Mouse (Mus musculus) kidney, embryonic 15.5 days (tissue): ENCODE measurements around the gene Pusl1. TPM values are rescaled to one million over a fixed set of nuclear protein-coding genes. Genes with fewer than 3 reads are reported as not detected.
A peak's percentile ranks its signal among the peaks of the same experiment; 100 is the strongest.

Experiments used
- ATAC-seq: fragments of 200-750 bp; cut with Nextera tagmentation; replicated peaks from 2 replicates; pipeline ENCODE4 v1.8.0; 2017; ENCODE audit warnings: moderate TSS enrichment; ENCODE audit not compliant: low FRiP score
- H3K27ac ChIP-seq: fragments of 300-500 bp; sonication (generic); 2 replicates; pipeline ENCODE4 v1.5.1; 2015; ENCODE audit warnings: mild to moderate bottlenecking, inconsistent platforms
- H3K27me3 ChIP-seq: fragments of 300-500 bp; sonication (generic); 2 replicates; pipeline ENCODE4 v1.6.1; 2015; ENCODE audit warnings: inconsistent platforms
- H3K36me3 ChIP-seq: fragments of 300-500 bp; sonication (generic); 2 replicates; pipeline ENCODE4 v1.6.1; 2015; ENCODE audit warnings: inconsistent platforms
- H3K4me1 ChIP-seq: fragments of 300-500 bp; sonication (generic); 2 replicates; pipeline ENCODE4 v1.6.1; 2015; ENCODE audit warnings: inconsistent platforms
- H3K4me2 ChIP-seq: fragments of 300-500 bp; sonication (generic); 2 replicates; pipeline ENCODE4 v1.6.1; 2015; ENCODE audit warnings: moderate library complexity, mild to moderate bottlenecking, inconsistent platforms
- H3K4me3 ChIP-seq: fragments of 300-500 bp; sonication (generic); replicated peaks from 2 replicates; pipeline ENCODE4 v1.5.1; 2015; ENCODE audit warnings: mild to moderate bottlenecking, inconsistent platforms
- H3K9ac ChIP-seq: fragments of 300-500 bp; sonication (generic); 2 replicates; pipeline ENCODE4 v1.6.1; 2015; ENCODE audit warnings: mild to moderate bottlenecking, inconsistent platforms
- H3K9me3 ChIP-seq: fragments of 300-500 bp; sonication (generic); replicated peaks from 2 replicates; pipeline ENCODE4 v1.6.1; 2016; ENCODE audit warnings: inconsistent platforms
- WGBS: fragments of 180-500 bp; shearing (Covaris S2); methylation state at CpG from one replicate; pipeline ENCODE4 v1.1.7; 2015; ENCODE audit warnings: mixed read lengths; 5-methylcytosine and 5-hydroxymethylcytosine counted together
- polyA plus RNA-seq: library from polyadenylated mRNA; unstranded; fragments of >200 nt; fragmentation: Nextera tagmentation; extraction: Ambion mirVana; gene quantifications from 2 replicates; pipeline ENCODE4 v1.2.1, GENCODE M21; 2015

Gene Pusl1
- polyA plus RNA-seq, 1 experiment from 2014 or later = 52.1 TPM

DNA sequence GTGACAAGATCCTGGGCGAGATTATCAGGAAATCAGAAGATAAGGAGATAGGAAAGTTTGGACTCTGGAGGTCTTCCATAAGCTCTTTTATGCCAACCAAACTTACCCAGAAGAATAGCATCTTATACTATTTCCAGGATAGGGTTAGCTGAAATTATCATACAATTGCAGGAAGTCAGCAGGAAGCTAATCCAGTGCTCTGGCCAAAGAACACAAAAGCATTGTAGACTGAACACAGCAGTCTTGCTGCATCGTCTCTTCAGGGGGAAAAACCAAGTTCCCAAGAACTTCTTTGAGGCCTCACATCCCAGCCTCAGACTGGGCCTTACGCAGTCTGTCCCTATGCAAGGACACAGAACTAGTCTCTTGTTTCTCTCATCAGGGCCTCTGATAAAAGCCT is 8.0 kb downstream of the Pusl1 start:
- Histone ChIP-seq H3K27ac (peak overlapping the region; percentile 56; the same call in 1 of the 2 replicates), H3K9me3 (no peaks in the 10 kb centered on the region), H3K4me3 (no peak overlapping the region), H3K4me1 (no peaks in the 10 kb centered on the region), H3K27me3 (no peaks in the 10 kb centered on the region), H3K4me2 (no peak overlapping the region), H3K9ac (no peak overlapping the region), H3K36me3 (peaks cover 58% of the 10 kb centered on the region)
- 80% methylated on average over 3 of the region's 3 CpGs for WGBS
- no peak for ATAC-seq

DNA sequence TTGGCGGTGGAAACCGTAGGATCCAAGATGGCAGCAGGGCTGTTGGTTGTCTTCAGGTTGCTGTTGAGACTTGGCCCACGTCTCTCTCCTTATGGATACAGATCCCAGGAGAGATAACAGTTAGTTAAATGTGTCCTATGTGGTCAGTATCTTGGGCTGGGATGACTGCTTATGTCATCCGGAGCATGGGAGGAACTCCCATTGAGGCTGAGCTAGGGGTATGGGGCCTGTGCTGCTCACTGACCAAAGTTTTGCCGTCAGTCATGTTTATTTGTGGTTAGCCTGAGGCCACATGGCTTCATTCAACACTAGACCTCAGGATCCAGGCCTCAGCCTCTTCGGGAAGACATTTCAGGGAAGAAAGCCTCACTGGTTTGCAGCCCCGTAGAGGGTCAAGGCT is 20.2 kb downstream of the Pusl1 start:
- no peak overlapping the region for H3K4me2 ChIP-seq
- H3K27ac ChIP-seq = no peak overlapping the region
- no peak for ATAC-seq
- peaks cover 51% of the 10 kb centered on the region for H3K36me3 ChIP-seq
- no peaks in the 10 kb centered on the region for H3K27me3 ChIP-seq
- 91% methylated on average over 7 of the region's 7 CpGs for WGBS
- H3K9ac ChIP-seq = no peak overlapping the region
- no peaks in the 10 kb centered on the region for H3K9me3 ChIP-seq
- peaks cover 19% of the 10 kb centered on the region for H3K4me1 ChIP-seq
- no peak overlapping the region for H3K4me3 ChIP-seq

DNA sequence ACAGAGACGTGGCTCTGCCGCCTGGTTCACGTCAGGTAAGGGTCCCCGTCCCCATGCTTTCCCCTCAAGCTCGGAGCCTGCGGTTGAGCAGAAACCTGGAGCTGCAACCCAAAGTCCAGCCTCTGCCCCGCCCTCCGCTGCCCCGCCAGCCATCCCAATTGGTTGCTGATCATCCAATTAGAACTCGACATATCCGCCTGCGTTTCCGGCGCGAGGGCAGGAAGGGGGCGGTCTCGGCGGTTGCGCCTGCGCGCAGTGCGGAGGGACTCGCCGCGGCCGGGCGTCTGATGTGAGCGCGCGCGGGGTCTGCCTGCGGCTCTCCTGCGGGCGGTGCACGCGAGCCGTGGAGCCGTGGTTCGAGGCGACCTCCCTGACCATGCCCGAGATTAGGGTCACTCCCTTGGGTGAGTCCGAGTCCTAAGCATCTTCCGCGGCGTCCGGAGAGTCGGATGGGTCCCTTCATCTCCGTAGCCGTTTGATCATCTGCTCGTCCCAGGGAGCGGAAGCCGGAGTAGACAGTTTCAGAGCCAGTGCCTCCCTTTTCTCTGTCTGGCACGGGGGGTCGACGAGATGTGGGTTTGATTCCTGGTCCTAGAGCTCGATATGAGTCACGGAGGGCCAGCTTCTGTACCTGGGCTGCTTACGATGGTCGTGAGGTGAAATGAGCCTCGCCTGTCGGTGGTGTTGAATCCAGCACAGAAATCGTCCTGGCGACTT is 22.1 kb downstream of the Pusl1 start, which contains the start of the genes Cptp and Ints11:
Gene Cptp, minus strand, starts transcription at position 124 of the 717 bp plus-strand sequence.
Gene Ints11, plus strand, starts transcription at position 230 of the 717 bp plus-strand sequence.
- H3K36me3 ChIP-seq = peaks cover 50% of the 10 kb centered on the region
- H3K4me1 ChIP-seq = peaks cover 19% of the 10 kb centered on the region
- H3K27ac ChIP-seq = peak within 1 kb of the TSS; percentile 74
- H3K27me3 ChIP-seq = no peaks in the 10 kb centered on the region
- ATAC-seq = peak; percentile 97
- no peaks in the 10 kb centered on the region for H3K9me3 ChIP-seq
- H3K4me2 ChIP-seq = peak within 1 kb of the TSS; percentile 90
- WGBS = under 1% methylated on average over 63 of the region's 63 CpGs
- peak within 1 kb of the TSS; percentile 75 for H3K4me3 ChIP-seq
- H3K9ac ChIP-seq = peak within 1 kb of the TSS; percentile 81

DNA sequence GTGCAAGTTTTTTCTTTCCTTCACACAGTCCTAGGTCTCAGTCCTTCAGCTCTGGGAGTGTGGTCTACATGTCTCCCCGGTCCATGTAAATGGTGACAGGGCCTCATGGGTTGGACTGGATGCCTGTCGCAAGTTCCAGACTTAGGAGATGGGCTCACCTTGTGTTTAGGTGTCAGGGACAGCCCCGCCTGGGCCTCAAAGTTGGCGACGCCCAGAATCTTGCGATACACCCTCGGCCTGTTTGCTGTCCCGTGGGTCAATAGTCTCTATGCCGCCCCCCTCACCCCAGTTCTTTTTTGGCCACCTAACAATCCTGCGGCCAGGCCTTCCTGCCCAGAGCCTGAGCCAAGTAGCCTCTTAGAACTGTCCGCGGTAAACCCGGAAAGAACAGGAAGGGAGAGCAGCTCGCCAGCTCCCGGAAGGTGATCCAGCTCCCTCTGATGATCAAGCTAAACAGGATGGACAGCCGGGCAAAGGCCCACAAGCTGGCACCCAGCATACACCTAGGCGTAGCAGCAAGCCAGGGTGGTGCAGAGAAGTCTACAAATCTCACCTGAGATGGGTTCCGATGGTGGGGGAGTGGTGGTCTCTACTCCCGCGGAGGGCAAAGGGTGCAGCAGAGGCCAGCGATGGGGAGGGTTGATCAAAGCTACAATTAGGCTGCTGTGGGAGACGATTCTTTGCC is 22.8 kb downstream of the Pusl1 start:
- Histone ChIP-seq H3K27ac (peak overlapping the region; percentile 45; the same call in 1 of the 2 replicates), H3K4me1 (peaks cover 19% of the 10 kb centered on the region), H3K9ac (peak overlapping the region; percentile 81), H3K9me3 (no peaks in the 10 kb centered on the region), H3K27me3 (no peaks in the 10 kb centered on the region), H3K4me3 (peak overlapping the region; percentile 75), H3K36me3 (peaks cover 42% of the 10 kb centered on the region), H3K4me2 (peak overlapping the region; percentile 90)
- ATAC-seq = peak; percentile 55
- WGBS = 10% methylated on average over 22 of the region's 22 CpGs

DNA sequence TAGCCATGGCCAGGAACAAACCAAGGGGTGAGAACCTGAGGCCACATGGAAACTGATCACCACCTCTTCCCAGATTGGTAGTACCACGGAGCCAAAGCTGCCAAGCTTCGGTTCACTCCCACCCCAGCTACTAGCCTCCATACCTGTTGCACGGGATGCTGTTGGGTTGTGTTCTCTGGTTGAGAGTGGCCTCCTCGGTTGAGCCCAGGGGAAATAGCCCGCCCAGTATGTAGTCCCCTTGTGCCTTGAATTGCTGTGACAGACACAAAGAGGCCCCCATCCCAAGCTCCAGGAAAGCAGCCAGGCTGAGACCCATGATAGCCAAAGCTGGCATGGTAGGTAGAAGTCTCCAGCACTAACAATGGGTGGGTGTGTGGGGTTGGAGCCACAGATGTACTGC is 28.6 kb downstream of the Pusl1 start, which contains the start of gene Tas1r3:
Gene Tas1r3, minus strand, starts transcription at position 362 of the 400 bp plus-strand sequence.
- H3K4me3 ChIP-seq = no peak within 1 kb of the TSS

DNA sequence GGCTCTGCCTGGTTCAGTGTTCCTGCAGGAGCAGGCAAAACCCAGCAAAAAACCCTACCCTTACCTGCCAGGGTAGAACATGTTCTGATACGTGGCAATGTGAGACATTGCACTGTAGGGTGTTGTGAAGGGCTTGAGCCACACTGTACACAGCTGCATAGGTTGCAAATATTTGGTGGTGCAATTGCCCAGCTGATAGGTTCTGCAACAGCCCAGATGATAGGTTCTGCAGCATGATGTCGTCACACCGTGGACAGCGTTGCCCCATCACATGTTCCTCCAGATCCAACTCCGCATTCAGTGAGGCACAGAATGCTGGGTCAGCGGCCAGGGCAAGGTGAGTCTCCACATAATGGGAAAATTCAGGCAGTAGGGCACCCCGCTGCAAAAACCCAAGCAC is 29.8 kb downstream of the Pusl1 start:
- no peak overlapping the region for H3K27ac ChIP-seq
- no peak overlapping the region for H3K4me2 ChIP-seq
- no peaks in the 10 kb centered on the region for H3K4me1 ChIP-seq
- no peaks in the 10 kb centered on the region for H3K9me3 ChIP-seq
- 88% methylated on average over 7 of the region's 7 CpGs for WGBS
- H3K36me3 ChIP-seq = peaks cover 61% of the 10 kb centered on the region
- H3K27me3 ChIP-seq = no peaks in the 10 kb centered on the region
- H3K4me3 ChIP-seq = no peak overlapping the region
- no peak for ATAC-seq
- no peak overlapping the region for H3K9ac ChIP-seq

More for the DNA sequence above, 28.6 kb downstream of the Pusl1 start, which contains the start of gene Tas1r3:
- Histone ChIP-seq H3K4me2 (no peak within 1 kb of the TSS), H3K27ac (no peak within 1 kb of the TSS), H3K36me3 (peaks cover 51% of the 10 kb centered on the region), H3K9ac (no peak within 1 kb of the TSS), H3K4me1 (no peaks in the 10 kb centered on the region), H3K27me3 (no peaks in the 10 kb centered on the region), H3K9me3 (no peaks in the 10 kb centered on the region)
- WGBS = 82% methylated on average over 5 of the region's 5 CpGs
- ATAC-seq = no peak

DNA sequence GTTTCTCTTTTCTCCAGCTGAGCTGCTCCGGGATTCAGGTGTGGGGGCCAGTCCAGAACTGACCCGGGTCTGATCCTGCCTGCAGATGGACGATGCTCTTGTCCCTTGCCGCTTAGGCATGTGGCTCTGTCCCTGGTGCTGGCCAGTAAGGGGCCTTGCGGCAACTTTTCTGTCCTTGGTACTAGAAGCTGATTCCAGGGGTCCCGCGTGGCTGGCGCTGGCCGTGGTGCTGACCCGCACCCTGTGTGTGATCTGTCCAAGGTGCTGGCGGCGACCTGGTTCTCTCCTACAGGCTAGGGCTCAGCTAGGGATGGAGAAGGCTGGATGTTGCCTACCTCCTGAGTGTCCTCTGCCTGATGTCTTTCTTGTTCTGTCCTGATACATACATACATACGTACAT is 32.3 kb downstream of the Pusl1 start:
- WGBS = 20% methylated on average over 13 of the region's 13 CpGs
- H3K36me3 ChIP-seq = peaks cover 65% of the 10 kb centered on the region

DNA sequence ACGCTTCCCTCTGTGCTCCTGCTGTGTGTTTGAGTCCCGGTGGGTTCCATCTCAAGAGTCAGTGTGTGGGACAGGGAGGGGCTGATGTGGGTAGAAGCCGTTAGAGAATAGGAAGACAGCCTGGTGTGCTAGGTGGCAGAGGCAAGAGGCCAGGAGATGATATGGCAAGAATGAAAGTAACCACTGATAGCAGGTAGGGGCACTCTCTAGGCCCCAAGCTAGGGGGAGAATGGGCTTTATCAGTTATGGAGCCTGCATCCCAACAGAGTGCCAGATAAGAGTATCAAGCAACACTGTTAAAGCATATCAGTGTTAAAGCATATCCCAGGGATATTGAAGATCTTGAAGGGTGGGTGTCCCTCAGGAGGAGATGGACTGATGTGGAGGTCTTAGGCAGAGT is 34.7 kb downstream of the Pusl1 start:
- Histone ChIP-seq H3K4me3 (no peak overlapping the region), H3K4me1 (no peaks in the 10 kb centered on the region), H3K36me3 (peaks cover 78% of the 10 kb centered on the region), H3K27me3 (no peaks in the 10 kb centered on the region), H3K4me2 (no peak overlapping the region), H3K27ac (no peak overlapping the region), H3K9ac (no peak overlapping the region), H3K9me3 (no peaks in the 10 kb centered on the region)
- ATAC-seq = no peak
- 80% methylated on average over 3 of the region's 3 CpGs for WGBS

More for the DNA sequence above, 32.3 kb downstream of the Pusl1 start:
- Histone ChIP-seq H3K27ac (no peak overlapping the region), H3K9ac (no peak overlapping the region), H3K9me3 (no peaks in the 10 kb centered on the region), H3K4me3 (no peak overlapping the region), H3K27me3 (no peaks in the 10 kb centered on the region), H3K4me1 (no peaks in the 10 kb centered on the region), H3K4me2 (no peak overlapping the region)
- peak; percentile 68 for ATAC-seq

DNA sequence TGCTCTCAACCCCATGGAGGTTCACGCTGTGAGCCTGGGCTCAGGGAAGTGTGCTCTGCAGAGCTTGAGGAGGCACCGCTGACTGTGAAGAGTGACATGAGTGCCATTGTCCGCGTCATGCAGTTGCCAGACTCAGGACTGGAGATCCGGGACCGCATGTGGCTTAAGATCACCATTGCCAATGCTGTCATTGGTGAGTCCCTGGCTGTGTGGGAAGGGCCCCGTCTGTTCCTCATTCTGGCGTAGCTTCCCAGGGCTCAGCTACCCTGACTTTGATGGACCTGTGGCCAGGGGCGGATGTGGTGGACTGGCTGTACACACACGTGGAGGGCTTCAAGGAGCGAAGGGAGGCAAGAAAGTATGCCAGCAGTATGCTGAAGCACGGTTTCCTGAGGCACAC is 35.5 kb downstream of the Pusl1 start:
- peaks cover 73% of the 10 kb centered on the region for H3K36me3 ChIP-seq
- 96% methylated on average over 12 of the region's 12 CpGs for WGBS

DNA sequence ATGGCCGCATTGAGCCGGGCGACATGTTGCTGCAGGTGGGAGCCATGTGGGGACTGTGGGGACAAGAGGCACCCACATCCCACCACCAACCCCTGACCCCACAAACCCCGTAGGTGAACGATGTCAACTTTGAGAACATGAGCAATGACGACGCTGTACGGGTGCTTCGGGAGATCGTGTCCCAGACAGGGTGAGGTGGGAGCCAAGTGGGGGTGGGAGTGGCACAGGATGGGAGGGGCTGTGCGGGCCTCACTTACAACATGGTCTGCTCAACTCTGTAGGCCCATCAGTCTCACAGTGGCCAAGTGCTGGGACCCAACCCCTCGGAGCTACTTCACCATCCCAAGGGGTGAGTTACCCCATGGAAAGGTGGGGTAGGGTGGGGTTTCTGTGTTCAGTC is 36.6 kb downstream of the Pusl1 start:
- H3K36me3 ChIP-seq = peaks cover 64% of the 10 kb centered on the region
- no peak overlapping the region for H3K27ac ChIP-seq
- H3K4me3 ChIP-seq = no peak overlapping the region
- 95% methylated on average over 12 of the region's 12 CpGs for WGBS
- 0 out of 2 replicates have a peak, but pooled peaks cover 7% of the 10 kb centered on the region for H3K4me1 ChIP-seq
- ATAC-seq = no peak
- H3K9me3 ChIP-seq = no peaks in the 10 kb centered on the region
- no peak overlapping the region for H3K4me2 ChIP-seq
- no peaks in the 10 kb centered on the region for H3K27me3 ChIP-seq
- no peak overlapping the region for H3K9ac ChIP-seq

More for the DNA sequence above, 35.5 kb downstream of the Pusl1 start:
- no peak overlapping the region for H3K27ac ChIP-seq
- H3K27me3 ChIP-seq = no peaks in the 10 kb centered on the region
- no peak overlapping the region for H3K9ac ChIP-seq
- H3K9me3 ChIP-seq = no peaks in the 10 kb centered on the region
- H3K4me3 ChIP-seq = no peak overlapping the region
- no peak overlapping the region for H3K4me2 ChIP-seq
- H3K4me1 ChIP-seq = 0 out of 2 replicates have a peak, but pooled peaks cover 7% of the 10 kb centered on the region
- no peak for ATAC-seq

DNA sequence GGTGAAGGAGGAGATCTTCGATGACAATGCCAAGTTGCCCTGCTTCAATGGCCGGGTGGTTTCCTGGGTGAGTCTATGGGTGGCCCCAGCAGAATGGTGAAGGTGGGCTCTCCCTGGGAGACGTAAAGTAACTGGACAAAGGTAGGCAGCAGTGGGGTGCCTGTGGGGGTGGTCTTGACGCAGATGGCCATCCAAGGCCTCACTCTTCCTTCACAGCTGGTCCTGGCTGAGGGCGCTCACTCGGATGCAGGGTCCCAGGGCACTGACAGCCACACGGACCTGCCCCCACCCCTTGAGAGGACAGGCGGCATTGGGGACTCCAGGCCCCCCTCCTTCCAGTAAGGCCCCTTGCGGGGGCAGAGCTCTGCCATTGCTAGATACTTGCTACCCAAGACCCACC is 38.2 kb downstream of the Pusl1 start:
- H3K4me3 ChIP-seq = no peak overlapping the region
- no peak for ATAC-seq
- H3K9ac ChIP-seq = no peak overlapping the region
- no peaks in the 10 kb centered on the region for H3K9me3 ChIP-seq
- peaks cover 54% of the 10 kb centered on the region for H3K36me3 ChIP-seq
- 90% methylated on average over 9 of the region's 9 CpGs for WGBS
- H3K27me3 ChIP-seq = no peaks in the 10 kb centered on the region
- H3K4me2 ChIP-seq = no peak overlapping the region
- no peak overlapping the region for H3K27ac ChIP-seq
- H3K4me1 ChIP-seq = peaks cover 21% of the 10 kb centered on the region

DNA sequence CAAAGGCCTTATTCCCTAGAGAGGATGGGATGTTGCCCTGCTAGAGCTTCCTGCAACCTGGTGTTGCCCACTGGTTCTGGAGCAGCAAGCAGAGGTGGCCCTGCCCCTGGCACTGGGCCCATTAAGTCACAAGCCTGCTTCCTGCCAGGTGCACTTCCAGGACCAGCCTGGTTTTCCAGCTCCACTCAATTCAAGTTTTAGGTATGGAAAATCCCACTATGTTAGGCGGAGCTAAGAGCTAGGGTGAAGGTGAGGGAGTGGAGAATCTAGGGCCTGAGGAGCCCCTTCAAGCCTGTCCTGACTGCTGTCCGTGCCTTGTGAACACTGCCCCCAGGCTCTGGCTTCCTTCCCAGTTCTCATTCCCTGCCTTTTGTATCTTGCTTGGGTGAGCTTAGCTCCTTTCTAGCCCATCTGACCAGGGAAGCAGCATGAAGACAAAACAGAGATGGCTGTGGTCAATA is 39.6 kb downstream of the Pusl1 start:
- Histone ChIP-seq H3K27ac (no peak overlapping the region), H3K36me3 (peaks cover 40% of the 10 kb centered on the region), H3K27me3 (no peaks in the 10 kb centered on the region), H3K4me3 (no peak overlapping the region), H3K4me1 (peaks cover 29% of the 10 kb centered on the region), H3K9ac (no peak overlapping the region), H3K9me3 (no peaks in the 10 kb centered on the region), H3K4me2 (no peak overlapping the region)
- WGBS = 78% methylated on average over 2 of the region's 2 CpGs
- ATAC-seq = no peak
